Mouse (Mus musculus) brain, embryonic 14.5 days (tissue): ENCODE results near the gene Psg16. TPM values are rescaled to one million over a fixed set of nuclear protein-coding genes. Genes with fewer than 3 reads are reported as not detected.

Source experiments
- DNase-seq: peaks from one replicate; pipeline ENCODE4 v3.0.0-alpha.2; 2011; ENCODE audit warnings: low read depth
- CTCF ChIP-seq: fragments of 200-500 bp; IDR thresholded peaks from 2 replicates; pipeline ENCODE4 v1.5.1; 2012; ENCODE audit warnings: inconsistent platforms, mild to moderate bottlenecking, moderate library complexity, borderline replicate concordance; ENCODE audit not compliant: insufficient read depth, insufficient read length; ENCODE audit errors: extremely low read depth
- POLR2A ChIP-seq: fragments of 200-500 bp; IDR thresholded peaks from 2 replicates; pipeline ENCODE4 v1.6.1; 2012; ENCODE audit warnings: mild to moderate bottlenecking, inconsistent platforms, borderline replicate concordance; ENCODE audit not compliant: poor library complexity, insufficient read depth, insufficient read length, severe bottlenecking; ENCODE audit errors: extremely low read depth
- polyA plus RNA-seq: library from polyadenylated mRNA; depleted of rRNA; stranded (reverse); fragments of >200 nt; gene quantifications from 2 replicates; pipeline ENCODE4 v1.2.3, GENCODE M21; 2012; rRNA removed

Psg16 gene
- polyA plus RNA-seq, 1 experiment, result 2.7 TPM

GRCm38 (mm10) chr7:17156885-17157677, 83.2 kb downstream of the Psg16 start:
- DNase-seq, result no peak
- TF ChIP-seq CTCF (no peak), POLR2A (no peak)

GRCm38 (mm10) chr7:17159011-17159410, 85.2 kb downstream of the Psg16 start:
- TF ChIP-seq POLR2A (no peak), CTCF (no peak)
- peak; percentile 0 for DNase-seq

- no peak for DNase-seq
- no peak for TF ChIP-seq POLR2A
- TF ChIP-seq CTCF, result no peak
Observed at GRCm38 (mm10) chr7:17171827-17172226, 98.0 kb downstream of the Psg16 start.

Other genes with a start within 250 kb of the Psg16 start
- gene Prkd2, start 231.1 kb upstream of the Psg16 start, polyA plus RNA-seq, result 13.9 and 14.0 TPM in 2 replicates
- gene Dact3, start 198.7 kb upstream of the Psg16 start, polyA plus RNA-seq, result 41.7 and 43.6 TPM in 2 replicates
- 11.5 and 15.5 TPM in 2 replicates for gene Gng8, start 182.3 kb upstream of the Psg16 start, polyA plus RNA-seq
- 0.47 and 0.75 TPM in 2 replicates for gene Ptgir, start 167.6 kb upstream of the Psg16 start, polyA plus RNA-seq
- gene Calm3, start 149.9 kb upstream of the Psg16 start, polyA plus RNA-seq, result 580 and 837 TPM in 2 replicates
- 44.9 and 96.9 TPM in 2 replicates for gene Pnmal2, start 129.4 kb upstream of the Psg16 start, polyA plus RNA-seq
- 28.0 and 34.5 TPM in 2 replicates for gene Pnmal1, start 114.4 kb upstream of the Psg16 start, polyA plus RNA-seq
- gene Gm42372, start 91.0 kb upstream of the Psg16 start, polyA plus RNA-seq, result 5.2 and 19.6 TPM in 2 replicates
- 6.4 and 8.6 TPM in 2 replicates for gene Ccdc8, start 81.3 kb upstream of the Psg16 start, polyA plus RNA-seq
- gene Ppp5c, start 46.1 kb upstream of the Psg16 start, polyA plus RNA-seq, result 164 and 199 TPM in 2 replicates
- gene Hif3a, start 11.6 kb upstream of the Psg16 start, polyA plus RNA-seq, result 4.1 and 6.9 TPM in 2 replicates
- 0.05 and 0.10 TPM in 2 replicates for gene Ceacam3, start 76.2 kb downstream of the Psg16 start, polyA plus RNA-seq
- 0.14 and 0.16 TPM in 2 replicates for gene Psg29, start 129.4 kb downstream of the Psg16 start, polyA plus RNA-seq